Mouse (Mus musculus): ENCODE results near the gene Sipa1l2. TPM values are rescaled to one million over a fixed set of nuclear protein-coding genes. Genes with fewer than 3 reads are reported as not detected.

Gene Sipa1l2
- polyA plus RNA-seq (2016; fragmentation: Nextera tagmentation; extraction: Ambion mirVana), result 24.4 and 25.9 TPM in 2 replicates

DNA sequence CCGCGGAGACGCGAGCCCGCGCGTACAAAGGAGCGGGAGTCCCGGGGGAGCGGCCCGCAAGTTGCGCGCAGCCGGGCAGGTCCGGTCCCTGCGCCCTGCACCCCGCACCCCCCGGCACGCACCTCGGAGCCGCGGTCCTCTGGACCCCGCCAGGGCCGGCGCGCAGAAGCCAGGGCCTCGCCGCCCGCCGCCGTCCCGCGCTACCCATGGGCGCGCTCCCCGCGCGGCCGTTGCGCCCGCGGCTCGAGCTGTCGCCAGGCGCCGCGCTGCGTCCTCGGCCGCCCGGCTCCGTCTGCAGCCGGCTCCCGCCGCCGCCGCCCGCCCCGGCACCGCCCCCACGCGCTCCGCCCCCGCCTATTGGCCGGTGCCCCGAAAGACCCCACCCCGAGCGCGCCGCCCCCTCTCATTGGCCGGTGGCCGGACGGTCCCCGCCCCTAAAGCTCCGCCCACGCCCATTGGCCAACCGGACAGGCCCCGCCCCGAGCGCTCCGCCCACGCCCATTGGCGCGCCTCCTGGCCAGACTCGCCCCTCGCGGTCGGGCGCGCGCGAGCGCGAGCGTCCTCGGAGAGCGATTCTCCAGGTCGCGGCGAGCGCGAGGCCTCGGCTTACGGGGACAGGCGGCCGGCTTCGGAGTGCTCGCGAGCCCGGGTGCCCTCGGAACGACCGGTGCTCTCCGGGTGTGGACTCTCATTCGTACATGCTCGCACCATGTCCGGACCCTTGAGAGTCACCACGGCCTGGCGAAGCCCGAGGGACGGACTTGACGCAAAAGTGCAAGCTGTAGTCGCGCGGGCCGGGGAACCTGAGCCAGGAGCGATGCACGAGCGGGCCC is at the start of gene Sipa1l2:
TSS of gene Sipa1l2 (minus strand) at position 276 of the 833 bp plus-strand sequence.
- under 1% methylated on average over 125 of the region's 129 CpGs for WGBS
- H3K4me1 ChIP-seq, result peaks cover 27% of the 10 kb centered on the region
- ATAC-seq (ENCODE audit: low FRiP score, low read depth), result peak; percentile 86

DNA sequence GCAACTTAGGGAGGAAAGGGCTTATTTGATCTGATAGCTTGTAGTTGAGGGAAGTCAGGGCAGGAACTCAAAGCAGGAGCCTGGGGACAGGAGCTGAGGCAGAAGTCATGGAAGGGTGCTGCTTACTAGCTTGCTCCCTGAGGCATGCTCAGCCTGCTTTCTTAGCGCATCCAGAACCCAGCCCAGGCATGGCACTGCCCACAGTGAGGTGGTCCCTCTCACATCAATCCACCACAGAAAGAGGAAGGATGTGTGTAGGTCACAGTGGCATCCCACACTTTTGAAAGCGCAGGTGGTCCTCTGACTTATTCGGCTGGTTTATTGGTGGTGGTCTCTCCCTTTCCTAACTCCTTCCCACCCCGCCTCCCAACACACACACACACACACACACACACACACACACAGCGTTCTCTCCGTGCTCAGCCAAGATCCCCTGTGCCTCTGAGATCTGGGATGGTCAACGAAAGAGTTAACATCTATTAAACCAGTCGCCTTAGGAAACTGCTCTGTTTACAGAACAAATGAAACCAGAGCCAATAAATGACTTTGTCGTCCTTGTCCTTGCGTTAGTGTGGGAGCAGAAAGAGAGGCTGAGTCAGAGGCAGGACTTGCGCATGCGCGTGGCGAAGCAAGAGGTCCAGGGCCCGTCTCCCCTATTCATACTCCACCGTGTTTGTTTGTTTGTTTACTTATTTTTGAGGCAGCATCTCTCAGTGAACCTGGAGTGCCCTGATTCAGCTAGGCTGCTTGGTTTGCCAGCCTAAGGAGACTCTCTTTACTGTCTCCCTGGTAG is 49.1 kb upstream of the Sipa1l2 start:
- Histone ChIP-seq H3K9ac (no peak overlapping the region), H3K36me3 (no peaks in the 10 kb centered on the region), H3K27me3 (replicated peaks) (no peaks in the 10 kb centered on the region), H3K4me1 (peaks cover 12% of the 10 kb centered on the region; the same call in 1 of the 2 replicates), H3K4me2 (replicated peaks) (no peak overlapping the region), H3K4me3 (no peak overlapping the region), H3K27ac (no peak overlapping the region), H3K9me3 (no peaks in the 10 kb centered on the region)
- ATAC-seq (ENCODE audit: low FRiP score, low read depth), result no peak
- WGBS, result 74% methylated on average over 16 of the region's 16 CpGs

More for the DNA sequence above, at the start of gene Sipa1l2:
- H3K4me3 ChIP-seq, result peak within 1 kb of the TSS; percentile 82
- peak within 1 kb of the TSS; percentile 78 for H3K9ac ChIP-seq
- no peaks in the 10 kb centered on the region for H3K9me3 ChIP-seq
- H3K36me3 ChIP-seq, result no peaks in the 10 kb centered on the region
- 0 out of 2 replicates have a peak within 1 kb of the TSS, but pooled peaks have one; percentile 32 for H3K27ac ChIP-seq
- H3K27me3 ChIP-seq (replicated peaks), result peaks cover 5% of the 10 kb centered on the region; the same call in 1 of the 2 replicates
- peak within 1 kb of the TSS; percentile 94 for H3K4me2 ChIP-seq (replicated peaks)

DNA sequence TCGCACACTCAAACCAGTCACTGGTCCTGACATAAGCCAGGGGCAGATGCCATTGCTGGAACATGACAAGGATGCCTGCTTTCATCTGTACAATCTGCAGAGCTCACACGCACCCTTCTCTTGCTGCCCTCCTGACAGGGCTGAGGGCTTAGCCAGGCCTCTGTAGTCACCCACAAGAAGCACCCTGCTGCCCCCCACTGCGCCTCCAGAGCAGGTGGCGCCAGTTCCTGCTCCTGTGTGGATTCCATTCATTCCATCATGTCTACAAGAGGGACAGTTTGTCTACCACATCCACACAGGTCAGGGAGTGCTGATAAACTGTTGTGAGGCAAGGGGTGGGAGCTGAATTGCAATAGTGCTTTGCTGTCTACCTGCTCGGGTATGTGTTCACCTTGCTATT is 47.3 kb upstream of the Sipa1l2 start:
- Histone ChIP-seq H3K27ac (no peak overlapping the region), H3K4me2 (replicated peaks) (no peak overlapping the region), H3K4me1 (peaks cover 12% of the 10 kb centered on the region; the same call in 1 of the 2 replicates), H3K9ac (no peak overlapping the region), H3K27me3 (replicated peaks) (no peaks in the 10 kb centered on the region), H3K4me3 (no peak overlapping the region), H3K36me3 (no peaks in the 10 kb centered on the region), H3K9me3 (no peaks in the 10 kb centered on the region)
- ATAC-seq (ENCODE audit: low FRiP score, low read depth), result no peak
- 90% methylated on average over 5 of the region's 5 CpGs for WGBS

DNA sequence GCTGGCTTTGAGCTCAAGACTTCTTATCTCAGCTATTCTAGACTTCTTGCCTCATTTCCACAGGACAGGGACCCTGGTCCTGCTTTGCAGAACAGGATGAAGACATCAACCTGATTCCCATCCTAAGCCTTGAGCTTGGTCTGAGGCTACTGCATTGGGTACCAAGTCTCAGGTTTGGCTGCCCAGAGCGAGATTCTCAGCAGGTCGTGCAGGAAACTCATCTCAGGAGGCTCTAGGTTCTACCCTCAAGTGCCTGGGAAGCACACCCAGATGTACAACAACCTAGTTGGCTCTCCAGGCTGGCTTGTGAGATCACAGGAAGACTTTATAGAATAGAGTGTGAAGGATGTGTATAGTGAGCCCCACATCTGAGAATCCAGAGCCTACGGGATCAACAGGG is 46.4 kb upstream of the Sipa1l2 start:
- peaks cover 12% of the 10 kb centered on the region; the same call in 1 of the 2 replicates for H3K4me1 ChIP-seq

DNA sequence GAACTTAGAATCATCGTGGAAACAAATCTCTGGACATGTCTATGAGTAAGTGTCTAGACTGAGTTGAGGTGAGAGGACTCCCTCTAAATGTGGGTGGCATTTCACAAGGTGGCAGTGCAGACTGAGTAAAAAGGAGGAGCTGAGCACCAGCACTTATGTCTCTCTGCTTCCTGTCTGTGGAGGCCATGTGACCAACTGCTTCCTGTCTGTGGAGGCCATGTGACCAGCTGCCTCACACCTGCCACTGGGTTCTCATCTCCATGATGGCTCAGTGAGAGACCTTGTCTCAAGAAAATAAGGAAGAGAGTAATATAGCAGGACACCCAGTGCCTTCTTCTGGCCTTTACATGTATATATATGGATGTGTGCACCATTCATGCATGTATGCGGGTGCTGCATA is 43.9 kb upstream of the Sipa1l2 start:
- 99% methylated on average over 2 of the region's 2 CpGs for WGBS

More for the DNA sequence above, 46.4 kb upstream of the Sipa1l2 start:
- H3K9me3 ChIP-seq, result no peaks in the 10 kb centered on the region
- H3K36me3 ChIP-seq, result no peaks in the 10 kb centered on the region
- no peak overlapping the region for H3K4me3 ChIP-seq
- no peak overlapping the region for H3K4me2 ChIP-seq (replicated peaks)
- no peak for ATAC-seq (ENCODE audit: low FRiP score, low read depth)
- H3K27ac ChIP-seq, result no peak overlapping the region
- no peaks in the 10 kb centered on the region for H3K27me3 ChIP-seq (replicated peaks)
- no peak overlapping the region for H3K9ac ChIP-seq
- WGBS, result 87% methylated on average over 3 of the region's 3 CpGs

DNA sequence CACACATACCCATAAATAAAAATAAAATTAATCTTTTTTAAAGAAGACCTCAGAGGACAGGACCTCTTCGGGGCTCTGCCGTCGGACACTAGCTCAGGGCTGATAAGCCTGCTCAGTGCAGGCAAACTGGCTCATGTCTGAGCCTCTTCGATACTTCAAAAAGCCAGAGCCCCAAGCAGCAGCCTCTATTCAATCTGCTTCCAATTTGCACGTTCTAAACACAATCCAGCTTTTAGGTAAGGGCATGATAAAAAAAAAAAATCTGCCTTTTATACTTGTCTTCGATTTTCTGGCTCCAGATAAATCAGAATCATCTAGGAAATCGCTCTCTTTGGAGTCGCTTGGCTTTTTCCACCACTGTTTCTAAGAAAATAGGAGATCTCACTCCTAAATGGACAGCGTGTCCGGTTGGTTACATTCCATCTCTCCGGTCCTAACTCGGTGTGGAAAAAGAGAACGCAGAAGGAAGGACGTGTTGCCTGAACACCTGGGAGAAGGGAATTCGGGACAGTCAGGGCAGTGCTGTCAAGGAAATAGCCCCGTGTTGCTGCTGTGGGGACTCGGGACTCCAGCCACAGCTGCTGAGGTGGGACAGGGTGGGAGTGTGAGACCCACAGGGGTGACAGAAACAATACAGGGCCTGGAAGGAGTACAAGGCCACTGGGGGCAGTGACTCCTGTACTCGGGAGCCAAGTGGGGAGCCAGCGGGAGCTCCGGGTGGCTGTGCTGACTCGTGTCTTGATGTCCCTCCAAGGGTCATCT is 42.4 kb upstream of the Sipa1l2 start:
- no peaks in the 10 kb centered on the region for H3K36me3 ChIP-seq
- no peak overlapping the region for H3K9ac ChIP-seq
- 90% methylated on average over 21 of the region's 21 CpGs for WGBS
- H3K9me3 ChIP-seq, result no peaks in the 10 kb centered on the region
- H3K4me1 ChIP-seq, result no peaks in the 10 kb centered on the region
- no peak for ATAC-seq (ENCODE audit: low FRiP score, low read depth)
- no peaks in the 10 kb centered on the region for H3K27me3 ChIP-seq (replicated peaks)
- no peak overlapping the region for H3K27ac ChIP-seq
- no peak overlapping the region for H3K4me3 ChIP-seq
- H3K4me2 ChIP-seq (replicated peaks), result no peak overlapping the region

More for the DNA sequence above, 43.9 kb upstream of the Sipa1l2 start:
- no peak for ATAC-seq (ENCODE audit: low FRiP score, low read depth)
- Histone ChIP-seq H3K9ac (no peak overlapping the region), H3K4me2 (replicated peaks) (no peak overlapping the region), H3K27me3 (replicated peaks) (no peaks in the 10 kb centered on the region), H3K4me1 (no peaks in the 10 kb centered on the region), H3K4me3 (no peak overlapping the region), H3K27ac (no peak overlapping the region), H3K9me3 (no peaks in the 10 kb centered on the region), H3K36me3 (no peaks in the 10 kb centered on the region)

DNA sequence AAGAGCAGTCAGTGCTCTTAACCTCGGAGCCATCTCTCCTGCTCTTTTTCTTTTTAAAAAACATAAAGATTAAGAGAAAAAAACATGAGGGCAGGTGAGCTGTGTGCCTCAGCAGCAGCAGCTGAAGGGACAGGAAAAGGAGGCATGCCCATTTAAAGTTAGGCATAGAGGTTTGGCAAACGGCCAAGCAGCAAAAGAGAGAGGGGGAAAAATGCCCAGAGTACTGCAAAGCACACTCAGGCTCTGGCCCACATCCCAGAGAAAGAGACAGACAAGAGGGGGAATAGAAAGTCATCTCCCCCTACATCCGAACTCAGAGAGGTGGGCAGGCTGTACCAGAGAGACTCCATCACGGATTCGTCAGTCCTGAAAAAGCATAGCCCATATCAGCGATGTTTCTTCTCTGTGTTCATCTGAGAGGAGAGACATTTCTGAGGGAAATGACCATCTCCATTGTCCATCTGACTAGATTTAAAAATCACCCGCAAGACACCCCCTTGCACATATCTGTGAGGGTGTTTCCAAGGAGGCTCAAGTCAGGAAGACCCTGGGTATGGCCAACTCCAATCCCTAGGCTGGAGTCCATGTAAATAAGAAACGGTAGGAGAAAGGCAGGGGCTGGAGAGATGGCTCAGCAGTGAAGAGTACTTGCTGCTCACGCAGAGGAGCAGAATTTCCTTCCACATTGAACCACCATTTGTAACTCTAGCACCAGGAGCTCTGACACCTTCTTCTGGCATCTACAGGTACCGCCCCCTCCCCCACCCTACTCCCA is 41.6 kb upstream of the Sipa1l2 start:
- H3K9ac ChIP-seq, result no peak overlapping the region
- H3K4me3 ChIP-seq, result no peak overlapping the region
- H3K27ac ChIP-seq, result no peak overlapping the region
- no peaks in the 10 kb centered on the region for H3K27me3 ChIP-seq (replicated peaks)
- H3K9me3 ChIP-seq, result no peaks in the 10 kb centered on the region
- H3K4me2 ChIP-seq (replicated peaks), result no peak overlapping the region
- no peaks in the 10 kb centered on the region for H3K36me3 ChIP-seq
- 90% methylated on average over 10 of the region's 10 CpGs for WGBS
- no peaks in the 10 kb centered on the region for H3K4me1 ChIP-seq
- ATAC-seq (ENCODE audit: low FRiP score, low read depth), result no peak

DNA sequence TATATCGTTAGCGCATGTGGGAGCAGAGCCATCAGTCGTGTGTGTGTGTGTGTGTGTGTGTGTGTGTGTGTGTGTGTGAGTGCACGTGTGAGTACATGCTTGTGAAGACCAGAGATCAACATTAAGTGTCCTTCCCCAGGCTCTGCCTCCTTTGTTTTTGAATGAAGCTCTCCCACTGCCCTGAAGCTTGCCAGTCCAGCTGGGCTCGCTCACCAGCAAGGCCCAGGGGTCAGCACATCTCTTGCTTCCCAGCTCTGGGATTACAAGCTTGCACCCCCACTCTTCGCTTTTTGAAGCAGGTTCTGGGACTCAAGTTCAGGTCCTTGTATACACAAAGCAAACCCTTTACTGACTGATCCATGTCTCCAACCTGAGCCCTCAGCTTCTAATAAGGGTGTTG is 40.1 kb upstream of the Sipa1l2 start:
- H3K9me3 ChIP-seq, result no peaks in the 10 kb centered on the region
- no peak for ATAC-seq (ENCODE audit: low FRiP score, low read depth)
- no peak overlapping the region for H3K27ac ChIP-seq
- H3K4me1 ChIP-seq, result no peaks in the 10 kb centered on the region
- no peaks in the 10 kb centered on the region for H3K27me3 ChIP-seq (replicated peaks)
- no peak overlapping the region for H3K4me2 ChIP-seq (replicated peaks)
- WGBS, result 87% methylated on average over 6 of the region's 6 CpGs
- H3K36me3 ChIP-seq, result no peaks in the 10 kb centered on the region
- H3K9ac ChIP-seq, result no peak overlapping the region
- no peak overlapping the region for H3K4me3 ChIP-seq

DNA sequence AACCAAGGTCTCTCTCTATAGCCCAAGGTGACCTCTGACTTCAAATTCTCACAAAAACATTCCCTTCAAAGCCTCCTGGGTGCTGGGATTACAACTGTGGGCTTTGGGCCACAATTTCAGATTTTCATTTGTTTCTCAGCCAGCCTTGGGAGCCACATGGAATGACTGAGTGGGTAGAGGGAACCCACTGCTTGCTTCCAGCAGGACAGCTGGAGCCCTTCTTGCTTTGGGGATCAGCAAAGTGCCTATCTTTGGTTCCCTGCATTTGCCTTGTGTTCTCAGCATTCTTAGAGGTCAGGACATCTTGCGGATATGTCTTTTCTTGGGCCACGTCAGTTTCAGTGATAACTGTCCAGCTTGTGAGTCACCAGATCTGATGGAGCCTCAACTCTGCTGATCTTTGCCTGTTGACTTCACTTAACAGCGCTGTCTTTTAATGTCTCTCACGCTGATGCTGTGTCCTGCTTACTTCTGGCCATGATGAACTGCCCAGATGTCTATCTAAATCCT is 38.2 kb upstream of the Sipa1l2 start:
- H3K9me3 ChIP-seq, result no peaks in the 10 kb centered on the region
- H3K4me1 ChIP-seq, result no peaks in the 10 kb centered on the region
- H3K27me3 ChIP-seq (replicated peaks), result no peaks in the 10 kb centered on the region
- no peak overlapping the region for H3K4me2 ChIP-seq (replicated peaks)
- ATAC-seq (ENCODE audit: low FRiP score, low read depth), result no peak
- no peak overlapping the region for H3K4me3 ChIP-seq
- no peak overlapping the region for H3K27ac ChIP-seq
- H3K9ac ChIP-seq, result no peak overlapping the region
- WGBS, result 89% methylated on average over 4 of the region's 4 CpGs
- no peaks in the 10 kb centered on the region for H3K36me3 ChIP-seq

DNA sequence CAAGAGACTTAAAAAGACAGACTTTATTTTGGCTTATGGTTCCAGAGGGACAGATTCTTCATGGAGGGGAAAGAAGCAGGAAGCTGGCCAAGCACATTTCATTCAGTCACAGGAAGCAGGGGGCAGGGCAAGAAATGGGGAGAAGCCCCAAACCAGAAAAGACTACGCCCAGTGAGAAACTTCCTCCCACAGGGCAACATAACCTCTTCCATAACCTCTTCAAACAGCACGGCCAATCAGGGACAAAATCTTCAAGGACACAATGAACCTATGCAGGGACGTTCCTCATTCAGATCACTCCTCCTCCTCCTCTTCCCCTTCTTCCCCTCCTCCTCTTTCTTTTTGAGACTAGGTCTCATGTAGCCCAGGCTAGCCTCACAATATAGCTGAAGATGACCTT is 37.3 kb upstream of the Sipa1l2 start:
- no peaks in the 10 kb centered on the region for H3K36me3 ChIP-seq
- no peaks in the 10 kb centered on the region for H3K27me3 ChIP-seq (replicated peaks)
- 77% methylated on average over 3 of the region's 3 CpGs for WGBS
- H3K9ac ChIP-seq, result no peak overlapping the region
- no peak overlapping the region for H3K4me2 ChIP-seq (replicated peaks)
- no peak overlapping the region for H3K27ac ChIP-seq
- no peak overlapping the region for H3K4me3 ChIP-seq
- H3K9me3 ChIP-seq, result no peaks in the 10 kb centered on the region
- ATAC-seq (ENCODE audit: low FRiP score, low read depth), result no peak
- H3K4me1 ChIP-seq, result no peaks in the 10 kb centered on the region

DNA sequence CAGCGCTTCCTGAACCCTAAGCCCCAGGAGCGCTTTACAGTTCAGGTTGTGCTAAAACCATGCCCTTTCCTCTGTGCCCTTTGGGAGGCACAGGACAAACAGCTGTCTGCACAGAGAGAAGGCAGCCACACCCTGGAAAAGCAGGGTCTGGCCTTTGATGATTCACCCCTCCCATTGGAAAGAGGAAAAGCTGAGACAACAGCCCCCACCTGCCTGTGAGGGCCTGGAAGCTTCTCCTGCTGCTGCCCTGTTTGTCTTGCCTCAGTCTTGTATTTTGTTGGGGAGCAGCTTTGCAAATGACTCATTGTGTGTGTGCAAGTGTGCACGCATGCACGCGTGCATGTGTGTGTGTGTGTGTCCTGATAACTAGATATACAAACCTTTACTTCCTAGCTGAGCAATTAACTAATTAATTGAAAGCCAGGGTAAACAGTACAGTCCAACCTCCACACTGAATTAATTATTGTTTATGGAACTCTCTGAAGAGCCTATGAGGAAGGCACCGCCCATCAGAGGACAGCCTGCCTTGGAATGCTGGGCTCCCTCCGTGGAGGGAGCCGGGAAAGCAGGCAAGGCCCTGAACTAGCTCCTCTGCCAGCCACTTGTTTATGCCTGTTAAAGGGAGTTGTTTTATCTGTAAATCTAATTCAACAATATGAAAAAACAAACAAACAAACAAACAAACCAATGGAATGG is 35.4 kb upstream of the Sipa1l2 start:
- H3K4me3 ChIP-seq, result no peak overlapping the region
- H3K36me3 ChIP-seq, result no peaks in the 10 kb centered on the region
- no peaks in the 10 kb centered on the region for H3K9me3 ChIP-seq
- H3K4me1 ChIP-seq, result no peaks in the 10 kb centered on the region
- 83% methylated on average over 8 of the region's 8 CpGs for WGBS
- H3K27ac ChIP-seq, result no peak overlapping the region
- ATAC-seq (ENCODE audit: low FRiP score, low read depth), result no peak
- H3K4me2 ChIP-seq (replicated peaks), result no peak overlapping the region
- no peak overlapping the region for H3K9ac ChIP-seq
- H3K27me3 ChIP-seq (replicated peaks), result no peaks in the 10 kb centered on the region

All from neural tube, embryonic 12.5 days (tissue).